Mouse (Mus musculus) hindbrain, postnatal 0 days (tissue): Measurements from ENCODE around the gene Olfr109. TPM values are rescaled to one million over a fixed set of nuclear protein-coding genes. Genes with fewer than 3 reads are reported as not detected.

Experiments used
- ATAC-seq: fragments of 200-750 bp; cut with Nextera tagmentation; 2 replicates; pipeline ENCODE4 v1.8.0; 2017; ENCODE audit warnings: mild to moderate bottlenecking, moderate TSS enrichment, moderate library complexity
- DNase-seq: peaks from one replicate; pipeline ENCODE4 v3.0.0-alpha.2; 2015; ENCODE audit warnings: low spot score
- H3K27ac ChIP-seq: fragments of 300-500 bp; sonication (generic); 2 replicates; pipeline ENCODE4 v1.5.1; 2014; ENCODE audit warnings: mild to moderate bottlenecking
- H3K27me3 ChIP-seq: fragments of 300-500 bp; sonication (generic); 2 replicates; pipeline ENCODE4 v1.6.1; 2014; ENCODE audit warnings: low read length, mixed read lengths; ENCODE audit not compliant: insufficient read depth
- H3K36me3 ChIP-seq: fragments of 300-500 bp; sonication (generic); 2 replicates; pipeline ENCODE4 v1.6.1; 2014; ENCODE audit warnings: low read length, mixed read lengths; ENCODE audit not compliant: insufficient read depth
- H3K4me1 ChIP-seq: fragments of 300-500 bp; sonication (generic); 2 replicates; pipeline ENCODE4 v1.6.1; 2014; ENCODE audit warnings: antibody characterized with exemption, low read length, mixed read lengths; ENCODE audit not compliant: insufficient read depth
- H3K4me2 ChIP-seq: fragments of 300-500 bp; sonication (generic); 2 replicates; pipeline ENCODE4 v1.6.1; 2014; ENCODE audit warnings: low read depth, mild to moderate bottlenecking, low read length, moderate library complexity, mixed read lengths
- H3K4me3 ChIP-seq: fragments of 300-500 bp; sonication (generic); 2 replicates; pipeline ENCODE4 v1.5.1; 2014; ENCODE audit warnings: low read length
- H3K9ac ChIP-seq: fragments of 300-500 bp; sonication (generic); replicated peaks from 2 replicates; pipeline ENCODE4 v1.6.1; 2014; ENCODE audit warnings: mild to moderate bottlenecking, low read length, moderate library complexity, mixed read lengths
- H3K9me3 ChIP-seq: fragments of 300-500 bp; sonication (generic); 2 replicates; pipeline ENCODE4 v1.6.1; 2016; ENCODE audit warnings: low read length, mixed read lengths
- CTCF ChIP-seq: IDR thresholded peaks from 2 replicates; pipeline ENCODE4 v1.5.1; 2016; ENCODE audit warnings: antibody characterized with exemption, control low read depth, low read depth
- WGBS: fragments of 180-500 bp; shearing (Covaris S2); extraction: QIAGEN DNeasy Blood & Tissue Kit; methylation state at CpG from one replicate; pipeline ENCODE4 v1.1.7; 2014; 5-methylcytosine and 5-hydroxymethylcytosine counted together
- polyA plus RNA-seq: library from polyadenylated mRNA; unstranded; fragments of >200 nt; fragmentation: Nextera tagmentation; extraction: Ambion mirVana; gene quantifications from 2 replicates; pipeline ENCODE4 v1.2.1, GENCODE M21; 2015
- total RNA-seq: library from RNA; depleted of rRNA; stranded (reverse); fragments of >200 nt; gene quantifications from 2 replicates; pipeline ENCODE4 v1.2.3, GENCODE M21; 2014; rRNA removed

The Olfr109 gene
- total RNA-seq (not detected in 2 replicates), polyA plus RNA-seq (not detected in 2 replicates)

- H3K4me2 ChIP-seq, result no peak within 1 kb of the TSS
- no peak for ATAC-seq
- no peak for TF ChIP-seq CTCF
- H3K27ac ChIP-seq, result no peak within 1 kb of the TSS
- no peak within 1 kb of the TSS for H3K9ac ChIP-seq
- H3K4me1 ChIP-seq, result no peaks in the 10 kb centered on the region
- H3K4me3 ChIP-seq, result no peak within 1 kb of the TSS
- no peak for DNase-seq
- no peaks in the 10 kb centered on the region for H3K9me3 ChIP-seq
- no peaks in the 10 kb centered on the region for H3K36me3 ChIP-seq
- no peaks in the 10 kb centered on the region for H3K27me3 ChIP-seq
- 95% methylated on average over 1 of the region's 1 CpGs for WGBS
Measured at GRCm38 (mm10) chr17:37458616-37459015, at the start of gene Olfr109. Gene Olfr109 (plus strand): TSS chr17:37458916.

DNA sequence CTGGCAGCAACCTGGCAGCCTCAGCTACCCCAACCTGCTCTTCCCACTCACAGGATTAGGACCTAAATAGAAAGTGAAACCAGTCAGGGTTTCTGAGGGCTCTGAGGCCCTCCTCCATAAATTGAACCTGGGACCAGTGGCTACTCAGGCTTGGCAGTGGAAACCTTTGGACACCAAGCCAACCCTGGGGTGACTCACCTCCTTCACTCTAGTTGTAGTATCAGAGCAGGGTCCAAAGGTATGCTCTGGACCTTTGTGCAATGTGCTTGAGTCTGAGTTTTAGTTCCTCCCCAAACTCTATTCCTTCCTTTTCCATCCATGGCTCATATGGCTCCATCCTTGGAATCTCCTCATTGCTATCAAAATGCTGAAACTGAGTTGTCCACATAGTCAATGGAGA is 45.3 kb upstream of the Olfr109 start:
- Histone ChIP-seq H3K9me3 (no peaks in the 10 kb centered on the region), H3K4me3 (no peak overlapping the region), H3K9ac (no peak overlapping the region), H3K36me3 (no peaks in the 10 kb centered on the region), H3K27ac (no peak overlapping the region), H3K27me3 (no peaks in the 10 kb centered on the region), H3K4me2 (no peak overlapping the region), H3K4me1 (no peaks in the 10 kb centered on the region)
- DNase-seq (no peak), ATAC-seq (no peak)
- no peak for TF ChIP-seq CTCF

DNA sequence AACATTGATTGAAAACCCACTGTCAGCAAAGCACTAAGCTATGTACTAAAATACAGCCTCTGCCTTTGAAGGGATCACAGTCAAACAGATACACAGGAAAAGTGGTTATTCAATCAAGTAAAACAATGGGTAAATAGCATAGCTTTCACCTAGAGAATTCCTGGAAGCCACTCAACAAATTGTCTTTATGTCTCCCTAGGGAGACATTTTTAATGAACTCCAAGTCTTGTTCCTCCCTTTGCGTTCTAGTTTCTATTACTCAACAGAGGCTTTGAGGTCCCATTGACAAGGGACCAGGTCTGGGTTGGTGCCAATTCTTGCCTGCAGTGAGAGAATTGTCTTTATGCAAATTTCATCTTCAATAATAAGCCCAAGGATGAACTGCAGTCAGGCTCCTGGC is 13.5 kb upstream of the Olfr109 start, which contains the start of gene Olfr108:
Gene Olfr108, plus strand, starts transcription at position 301 of the 400 bp plus-strand sequence.
- H3K9me3 ChIP-seq, result no peaks in the 10 kb centered on the region
- no peaks in the 10 kb centered on the region for H3K27me3 ChIP-seq
- H3K4me3 ChIP-seq, result no peak within 1 kb of the TSS
- ATAC-seq, result no peak
- DNase-seq, result no peak
- no peaks in the 10 kb centered on the region for H3K36me3 ChIP-seq
- H3K4me1 ChIP-seq, result no peaks in the 10 kb centered on the region
- no peak for TF ChIP-seq CTCF
- H3K4me2 ChIP-seq, result no peak within 1 kb of the TSS
- no peak within 1 kb of the TSS for H3K27ac ChIP-seq
- 64% methylated on average over 1 of the region's 1 CpGs for WGBS
- no peak within 1 kb of the TSS for H3K9ac ChIP-seq

DNA sequence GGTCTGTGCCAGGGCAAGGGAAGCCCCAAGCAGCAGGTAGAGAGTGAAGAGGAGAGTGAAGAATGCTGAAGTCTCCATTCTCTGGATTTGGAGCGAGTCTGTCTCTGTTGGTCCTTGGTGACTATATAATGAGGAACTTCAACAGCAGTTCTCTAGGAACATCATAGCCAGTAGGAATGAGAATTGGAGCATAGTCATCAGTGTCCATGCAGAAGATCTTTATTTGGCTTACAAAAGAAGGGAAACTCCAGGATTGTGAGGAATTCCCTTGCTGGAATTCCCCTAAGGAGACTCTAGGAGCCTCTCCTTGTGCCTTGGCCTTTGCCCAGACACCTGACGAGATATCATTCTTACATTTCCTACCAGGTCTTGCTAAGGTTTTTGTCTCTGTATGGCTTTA is 24.7 kb downstream of the Olfr109 start, which contains the start of gene H2-M2:
Gene H2-M2, minus strand, starts transcription at position 101 of the 400 bp plus-strand sequence.
- no peaks in the 10 kb centered on the region for H3K27me3 ChIP-seq
- 83% methylated on average over 2 of the region's 2 CpGs for WGBS
- H3K36me3 ChIP-seq, result no peaks in the 10 kb centered on the region
- H3K27ac ChIP-seq, result no peak within 1 kb of the TSS
- H3K4me3 ChIP-seq, result no peak within 1 kb of the TSS
- no peak within 1 kb of the TSS for H3K4me2 ChIP-seq
- no peak within 1 kb of the TSS for H3K9ac ChIP-seq
- ATAC-seq (no peak), DNase-seq (no peak)
- TF ChIP-seq CTCF, result no peak
- H3K4me1 ChIP-seq, result no peaks in the 10 kb centered on the region
- no peaks in the 10 kb centered on the region for H3K9me3 ChIP-seq

DNA sequence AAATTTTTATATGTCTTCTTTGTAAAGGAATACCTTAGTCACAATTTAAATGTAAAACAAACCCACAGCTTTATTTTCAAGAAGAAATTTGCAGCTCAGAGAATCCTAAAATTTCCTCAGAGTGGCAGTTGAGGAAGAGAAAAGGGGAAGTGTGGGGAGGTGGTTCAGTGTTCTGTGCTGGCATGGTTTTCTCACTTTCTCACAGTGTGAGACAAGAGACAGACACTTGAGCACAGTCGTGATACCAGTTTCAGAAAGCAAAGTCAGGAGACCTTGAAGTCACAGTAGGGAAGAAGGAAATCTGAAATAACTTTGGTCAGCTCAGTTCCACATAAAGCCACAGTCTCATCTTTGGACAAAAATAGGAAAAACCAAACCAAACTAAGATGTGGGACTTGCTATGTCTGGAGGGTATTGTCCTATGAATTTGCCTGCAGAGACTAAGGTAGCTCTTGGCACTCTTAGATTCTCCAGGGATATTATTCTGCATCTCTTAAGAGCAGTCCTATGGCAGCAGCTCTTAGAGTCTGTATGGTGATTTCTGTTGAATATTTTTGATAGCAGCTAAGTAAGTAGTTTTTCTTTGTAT is 33.3 kb downstream of the Olfr109 start, which contains the start of gene Olfr110:
Gene Olfr110, plus strand, starts transcription at position 539 of the 589 bp plus-strand sequence.
- ATAC-seq (no peak), DNase-seq (no peak)
- no peaks in the 10 kb centered on the region for H3K27me3 ChIP-seq
- no peak within 1 kb of the TSS for H3K4me2 ChIP-seq
- no peaks in the 10 kb centered on the region for H3K9me3 ChIP-seq
- TF ChIP-seq CTCF, result no peak
- 48% methylated on average over 1 of the region's 1 CpGs for WGBS
- no peak within 1 kb of the TSS for H3K27ac ChIP-seq
- H3K4me1 ChIP-seq, result no peaks in the 10 kb centered on the region
- no peak within 1 kb of the TSS for H3K4me3 ChIP-seq
- H3K36me3 ChIP-seq, result no peaks in the 10 kb centered on the region
- no peak within 1 kb of the TSS for H3K9ac ChIP-seq

DNA sequence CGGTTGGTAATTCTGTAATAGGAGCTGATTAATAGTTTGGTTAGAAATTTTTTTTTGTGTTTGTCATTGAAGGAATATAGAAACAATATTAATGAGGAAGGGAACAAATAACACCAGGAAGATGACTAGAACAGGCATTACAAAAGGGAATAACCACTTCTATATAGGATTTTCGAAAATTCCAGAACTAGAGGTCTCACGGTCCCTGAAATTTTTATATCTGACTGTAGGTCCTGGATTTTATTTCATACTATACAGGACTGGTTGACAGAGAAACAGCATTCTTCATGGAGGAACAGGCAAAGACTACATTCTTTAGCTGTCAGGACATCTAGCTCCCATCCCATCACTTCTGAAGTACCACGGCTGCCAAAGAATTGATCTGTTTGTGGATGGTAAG is 49.0 kb downstream of the Olfr109 start, which contains the start of gene Olfr111:
Gene Olfr111, plus strand, starts transcription at position 301 of the 400 bp plus-strand sequence.
- no peaks in the 10 kb centered on the region for H3K9me3 ChIP-seq
- no peak within 1 kb of the TSS for H3K27ac ChIP-seq
- TF ChIP-seq CTCF, result no peak
- H3K27me3 ChIP-seq, result no peaks in the 10 kb centered on the region
- H3K4me3 ChIP-seq, result no peak within 1 kb of the TSS
- ATAC-seq (no peak), DNase-seq (no peak)
- no peaks in the 10 kb centered on the region for H3K36me3 ChIP-seq
- no peaks in the 10 kb centered on the region for H3K4me1 ChIP-seq
- H3K4me2 ChIP-seq, result no peak within 1 kb of the TSS
- 91% methylated on average over 4 of the region's 4 CpGs for WGBS
- H3K9ac ChIP-seq, result no peak within 1 kb of the TSS

Other genes with a start within 250 kb of the Olfr109 start
- gene Olfr95, start 245.8 kb upstream of the Olfr109 start, total RNA-seq, result 0.37 TPM in 1 of 2 replicates, not detected in the other
- gene Olfr95, start 245.8 kb upstream of the Olfr109 start, polyA plus RNA-seq, result 0.03 and 0.04 TPM in 2 replicates
- not detected in 2 replicates for gene Olfr96, start 238.8 kb upstream of the Olfr109 start, total RNA-seq
- gene Olfr96, start 238.8 kb upstream of the Olfr109 start, polyA plus RNA-seq, result not detected in 2 replicates
- gene Olfr97, start 221.6 kb upstream of the Olfr109 start, total RNA-seq, result not detected in 2 replicates
- not detected in 2 replicates for gene Olfr97, start 221.6 kb upstream of the Olfr109 start, polyA plus RNA-seq
- not detected in 2 replicates for gene Olfr98, start 195.2 kb upstream of the Olfr109 start, total RNA-seq
- gene Olfr98, start 195.2 kb upstream of the Olfr109 start, polyA plus RNA-seq, result not detected in 2 replicates
- 0.63 and 2.5 TPM in 2 replicates for gene H2-M3, start 188.7 kb upstream of the Olfr109 start, total RNA-seq
- 1.9 and 2.7 TPM in 2 replicates for gene H2-M3, start 188.7 kb upstream of the Olfr109 start, polyA plus RNA-seq
- not detected in 2 replicates for gene Olfr99, start 175.5 kb upstream of the Olfr109 start, total RNA-seq
- not detected in 2 replicates for gene Olfr99, start 175.5 kb upstream of the Olfr109 start, polyA plus RNA-seq
- gene Olfr101, start 154.6 kb upstream of the Olfr109 start, total RNA-seq, result not detected in 2 replicates
- not detected in 2 replicates for gene Olfr101, start 154.6 kb upstream of the Olfr109 start, polyA plus RNA-seq
- not detected in 2 replicates for gene Olfr102, start 141.9 kb upstream of the Olfr109 start, total RNA-seq
- not detected in 2 replicates for gene Olfr102, start 141.9 kb upstream of the Olfr109 start, polyA plus RNA-seq
- not detected in 2 replicates for gene Olfr103, start 119.2 kb upstream of the Olfr109 start, total RNA-seq
- not detected in 2 replicates for gene Olfr103, start 119.2 kb upstream of the Olfr109 start, polyA plus RNA-seq
- gene Olfr104-ps, start 99.3 kb upstream of the Olfr109 start, total RNA-seq, result not detected in 2 replicates
- not detected in 2 replicates for gene Olfr104-ps, start 99.3 kb upstream of the Olfr109 start, polyA plus RNA-seq
- gene Olfr105-ps, start 79.9 kb upstream of the Olfr109 start, total RNA-seq, result not detected in 2 replicates
- gene Olfr105-ps, start 79.9 kb upstream of the Olfr109 start, polyA plus RNA-seq, result not detected in 2 replicates
- not detected in 2 replicates for gene Olfr106-ps, start 68.5 kb upstream of the Olfr109 start, total RNA-seq
- gene Olfr106-ps, start 68.5 kb upstream of the Olfr109 start, polyA plus RNA-seq, result not detected in 2 replicates
- gene Olfr107, start 59.7 kb upstream of the Olfr109 start, total RNA-seq, result not detected in 2 replicates
- gene Olfr107, start 59.7 kb upstream of the Olfr109 start, polyA plus RNA-seq, result not detected in 2 replicates
- not detected in 2 replicates for gene Olfr108, start 13.4 kb upstream of the Olfr109 start, total RNA-seq
- gene Olfr108, start 13.4 kb upstream of the Olfr109 start, polyA plus RNA-seq, result not detected in 2 replicates
- gene H2-M2, start 24.6 kb downstream of the Olfr109 start, total RNA-seq, result not detected in 2 replicates
- gene H2-M2, start 24.6 kb downstream of the Olfr109 start, polyA plus RNA-seq, result not detected in 2 replicates
- not detected in 2 replicates for gene Olfr110, start 33.6 kb downstream of the Olfr109 start, total RNA-seq
- not detected in 2 replicates for gene Olfr110, start 33.6 kb downstream of the Olfr109 start, polyA plus RNA-seq
- not detected in 2 replicates for gene Olfr111, start 49.1 kb downstream of the Olfr109 start, total RNA-seq
- not detected in 2 replicates for gene Olfr111, start 49.1 kb downstream of the Olfr109 start, polyA plus RNA-seq
- gene Olfr112, start 110.5 kb downstream of the Olfr109 start, total RNA-seq, result not detected in 2 replicates
- not detected in 2 replicates for gene Olfr112, start 110.5 kb downstream of the Olfr109 start, polyA plus RNA-seq
- gene Olfr113, start 118.7 kb downstream of the Olfr109 start, total RNA-seq, result not detected in 2 replicates
- gene Olfr113, start 118.7 kb downstream of the Olfr109 start, polyA plus RNA-seq, result not detected in 2 replicates
- not detected in 2 replicates for gene Olfr114, start 133.8 kb downstream of the Olfr109 start, total RNA-seq
- not detected in 2 replicates for gene Olfr114, start 133.8 kb downstream of the Olfr109 start, polyA plus RNA-seq
- not detected in 2 replicates for gene Olfr115, start 168.2 kb downstream of the Olfr109 start, total RNA-seq
- not detected in 2 replicates for gene Olfr115, start 168.2 kb downstream of the Olfr109 start, polyA plus RNA-seq
- gene Olfr116, start 168.3 kb downstream of the Olfr109 start, total RNA-seq, result not detected in 2 replicates
- not detected in 2 replicates for gene Olfr116, start 168.3 kb downstream of the Olfr109 start, polyA plus RNA-seq
- gene Olfr117, start 204.9 kb downstream of the Olfr109 start, total RNA-seq, result not detected in 2 replicates
- gene Olfr117, start 204.9 kb downstream of the Olfr109 start, polyA plus RNA-seq, result not detected in 2 replicates
- not detected in 2 replicates for gene Olfr118, start 208.1 kb downstream of the Olfr109 start, total RNA-seq
- gene Olfr118, start 208.1 kb downstream of the Olfr109 start, polyA plus RNA-seq, result not detected in 2 replicates
- gene Olfr119, start 237.6 kb downstream of the Olfr109 start, total RNA-seq, result not detected in 2 replicates
- gene Olfr119, start 237.6 kb downstream of the Olfr109 start, polyA plus RNA-seq, result not detected in 2 replicates